Mouse (Mus musculus) activated CD4-positive, CD25-positive, alpha-beta regulatory T cell, adult 9 weeks (primary cell): Measurements from ENCODE around the gene Tm9sf2. TPM values are rescaled to one million over a fixed set of nuclear protein-coding genes. Genes with fewer than 3 reads are reported as not detected.

ENCODE experiments used
- polyA plus RNA-seq: library from polyadenylated mRNA; unstranded; fragments of 100-300 nt; shearing (Covaris generic); gene quantifications from one replicate; pipeline ENCODE4 v1.2.1, GENCODE M21; 2017

Gene Tm9sf2
- polyA plus RNA-seq: 83.0 TPM

DNA sequence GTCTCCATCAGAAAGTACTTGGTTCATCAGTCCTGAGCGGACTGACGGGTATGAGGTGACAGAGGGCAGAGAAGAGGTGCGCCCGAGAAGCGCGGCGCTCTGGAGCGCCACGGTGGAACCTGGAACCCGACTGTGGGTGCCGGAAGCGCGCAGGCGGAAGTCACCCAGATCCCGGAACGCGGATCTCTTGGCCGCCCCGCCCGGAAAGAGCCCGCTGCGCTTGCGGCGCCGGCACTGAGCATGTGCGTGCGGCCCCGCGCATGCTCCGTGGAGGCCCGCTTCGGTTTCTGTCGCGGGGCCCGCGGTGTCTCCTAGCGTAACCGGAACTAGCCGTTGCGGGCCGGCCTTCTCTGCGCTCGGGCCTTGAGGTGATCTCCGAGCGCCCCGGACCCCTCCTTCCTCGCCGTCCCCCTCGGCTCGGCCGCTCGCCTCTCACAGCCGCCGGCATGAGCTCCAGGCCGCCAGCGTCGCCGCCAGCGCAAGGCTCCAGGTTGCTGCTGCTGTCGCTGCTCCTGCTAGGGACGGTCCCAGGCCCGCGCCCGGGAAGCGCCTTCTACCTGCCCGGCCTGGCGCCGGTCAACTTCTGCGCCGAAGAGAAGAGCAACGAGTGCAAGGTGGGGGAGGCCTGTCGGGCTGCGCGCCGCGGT, at the start of gene Tm9sf2:
Tm9sf2 (plus strand) TSS at position 217 of the 647 bp plus-strand sequence.

DNA sequence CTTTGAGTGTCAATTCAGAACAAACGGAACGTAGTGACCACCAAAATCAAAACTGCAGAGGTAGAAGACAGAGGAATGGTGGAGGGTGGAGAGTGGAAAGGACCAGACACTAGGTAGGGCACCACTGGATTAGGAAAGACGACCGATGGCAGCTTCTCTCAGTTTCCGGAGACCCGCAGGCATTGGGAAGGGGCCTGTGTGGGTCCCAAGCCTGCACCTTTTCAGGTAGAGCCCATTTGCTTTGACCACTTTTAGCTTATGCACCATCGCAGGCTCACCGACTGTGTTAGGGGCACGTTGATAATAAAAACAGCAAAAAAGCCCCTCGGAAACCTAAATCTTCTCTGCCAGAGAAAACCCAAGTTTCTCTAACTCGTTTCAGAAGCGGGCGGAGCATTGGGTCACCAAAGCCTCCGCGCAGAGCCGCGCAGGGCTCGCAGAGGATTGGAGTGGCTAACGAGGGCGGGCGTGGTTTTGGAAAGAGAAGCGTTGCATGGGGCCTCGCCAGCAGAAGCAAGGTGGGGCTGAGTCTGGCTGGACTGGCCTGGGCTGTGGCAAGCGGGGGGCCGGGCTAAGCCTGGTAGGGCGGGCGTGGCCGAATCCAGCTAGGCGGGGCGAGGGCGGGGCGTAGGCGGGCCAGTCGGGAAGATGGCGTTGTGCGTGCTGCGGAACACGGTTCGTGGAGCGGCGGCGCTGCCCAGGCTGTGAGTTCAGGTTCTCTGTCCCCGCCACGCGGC, 74.4 kb downstream of the Tm9sf2 start, which contains the start of gene Clybl:
Clybl (plus strand) TSS at position 627 of the 737 bp plus-strand sequence.

Other genes with a start within 250 kb of the Tm9sf2 start
- gene Ubac2, start 228.4 kb upstream of the Tm9sf2 start, polyA plus RNA-seq: 186 TPM
- 104 TPM for gene Gpr18, start 191.3 kb upstream of the Tm9sf2 start, polyA plus RNA-seq
- gene Gpr183, start 141.8 kb upstream of the Tm9sf2 start, polyA plus RNA-seq: 99.6 TPM
- not detected for gene Timm8a2, start 72.4 kb upstream of the Tm9sf2 start, polyA plus RNA-seq
- 8.9 TPM for gene Clybl, start 74.7 kb downstream of the Tm9sf2 start, polyA plus RNA-seq